Mouse (Mus musculus) right cerebral cortex, adult 2 months (tissue): ENCODE data around the gene Hic2.
A peak's percentile ranks its signal among the peaks of the same experiment; 100 is the strongest.

ENCODE experiments used
- DNase-seq, 2 experiments: peaks; one replicate each; pipeline ENCODE4 v3.0.0; 2021 to 2022; ENCODE audit warnings: low spot score in 2 of 2

Hic2 gene

DNA sequence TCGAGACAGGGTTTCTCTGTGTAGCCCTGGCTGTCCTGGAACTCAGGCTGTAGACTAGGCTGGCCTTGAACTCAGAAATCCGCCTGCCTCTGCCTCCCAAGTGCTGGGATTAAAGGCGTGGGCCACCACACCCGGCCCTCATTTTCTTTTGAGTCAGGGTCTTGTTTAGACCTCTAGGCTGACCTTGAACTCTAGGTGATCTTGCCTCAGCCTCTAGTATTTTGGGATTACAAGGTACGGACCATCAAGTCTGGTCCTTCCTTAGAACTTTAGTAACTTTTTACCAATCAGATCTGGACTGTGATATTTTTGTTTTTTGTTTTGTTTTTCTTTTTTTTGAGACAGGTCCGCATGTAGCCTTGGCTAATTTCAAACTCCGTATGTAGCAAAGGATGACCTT is 42.3 kb downstream of the Hic2 start, which contains the start of gene Tmem191c:
Tmem191c (plus strand) TSS at position 357 of the 400 bp plus-strand sequence.
- no peak for DNase-seq

DNA sequence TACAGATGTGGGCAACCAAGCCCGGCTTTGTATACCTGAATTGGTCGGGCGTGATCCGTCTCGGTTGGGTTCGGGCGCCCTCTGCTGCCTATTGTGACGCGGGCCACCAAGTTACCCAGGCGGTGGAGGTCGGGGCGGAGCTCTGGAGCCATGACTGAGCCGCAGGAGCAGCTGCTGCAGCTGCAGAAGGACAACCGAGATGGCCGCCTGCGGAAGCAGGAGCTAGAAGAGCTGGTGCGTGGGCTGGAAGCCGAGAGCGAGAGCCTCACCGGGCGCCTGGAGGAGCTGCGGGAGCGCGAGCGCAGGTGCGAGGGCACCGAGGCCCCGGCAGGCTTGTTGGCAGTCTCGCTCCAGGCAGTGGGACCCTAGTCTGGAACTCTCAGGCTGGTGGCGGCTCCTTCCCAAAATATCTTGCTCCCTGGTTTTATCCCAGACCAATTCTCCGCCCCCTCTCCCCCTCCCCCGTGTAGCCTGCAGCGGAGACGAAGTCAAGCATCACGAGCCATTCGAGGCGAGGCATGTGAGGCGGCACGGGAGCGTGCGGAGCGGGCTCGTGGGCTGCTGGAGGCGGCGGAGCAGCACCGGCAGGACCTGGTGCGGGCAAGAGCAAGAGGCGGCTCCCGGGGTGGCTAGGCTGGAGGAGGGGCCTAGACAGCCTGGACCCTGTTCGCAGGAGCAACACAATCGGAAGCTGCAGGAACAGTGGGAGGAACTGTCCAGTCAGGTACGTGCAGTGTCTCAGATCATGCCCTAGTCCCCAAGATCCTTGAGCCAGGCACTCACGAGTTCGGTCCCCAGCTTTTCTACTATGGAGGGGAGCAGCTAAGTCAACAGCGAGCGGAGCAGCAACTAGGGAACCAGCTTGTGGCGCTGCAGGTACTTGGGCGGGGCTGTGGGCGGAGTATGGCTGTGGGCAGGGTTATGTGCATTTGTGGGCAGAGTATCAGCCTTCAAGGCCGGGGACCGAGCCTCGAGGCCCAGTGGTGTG is 43.1 kb downstream of the Hic2 start:
- DNase-seq = peak; percentile 95 to 96

DNA sequence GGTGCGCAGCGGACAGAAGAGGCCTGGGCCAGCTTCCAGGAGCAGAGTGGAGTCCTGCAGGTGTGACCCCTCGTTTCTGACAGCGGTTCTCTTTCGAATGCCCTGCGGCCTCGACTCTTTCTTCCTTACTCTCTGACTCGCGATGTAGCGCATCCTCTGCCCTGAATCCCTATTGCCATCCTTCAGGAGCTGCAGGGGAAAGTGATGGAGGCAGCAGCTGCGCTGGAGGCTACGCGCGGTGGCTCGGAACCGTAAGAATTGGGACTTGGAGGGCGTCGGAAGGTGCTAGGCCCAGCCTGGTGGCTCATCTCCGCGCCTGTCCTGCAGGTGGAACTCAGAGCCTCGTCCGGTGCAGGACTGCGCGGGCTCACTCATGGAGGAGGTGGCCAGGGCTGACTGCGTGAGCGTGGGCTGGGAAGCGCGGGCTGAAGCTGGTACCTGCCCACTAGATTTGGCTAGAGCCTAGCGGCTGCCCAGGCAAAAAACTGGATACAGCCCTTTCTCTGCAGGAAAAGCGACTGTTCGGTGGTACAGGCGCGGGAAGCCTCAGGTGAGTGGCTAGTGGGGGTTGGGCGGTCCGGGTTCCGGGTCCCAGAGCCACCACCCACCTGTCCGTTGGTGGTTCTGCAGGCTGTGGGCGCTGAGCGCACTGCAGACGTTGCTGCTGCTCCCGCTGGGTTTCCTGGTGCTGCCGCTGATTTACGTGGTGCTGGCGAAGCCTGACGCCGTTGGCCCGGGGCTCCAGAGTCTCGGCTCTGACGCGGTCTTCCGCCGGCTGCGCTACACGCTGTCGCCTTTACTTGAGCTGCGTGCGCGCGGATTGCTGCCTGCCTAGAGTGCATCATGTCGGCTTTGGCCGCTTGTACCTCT is 44.2 kb downstream of the Hic2 start:
- DNase-seq = peak; percentile 68 to 79

DNA sequence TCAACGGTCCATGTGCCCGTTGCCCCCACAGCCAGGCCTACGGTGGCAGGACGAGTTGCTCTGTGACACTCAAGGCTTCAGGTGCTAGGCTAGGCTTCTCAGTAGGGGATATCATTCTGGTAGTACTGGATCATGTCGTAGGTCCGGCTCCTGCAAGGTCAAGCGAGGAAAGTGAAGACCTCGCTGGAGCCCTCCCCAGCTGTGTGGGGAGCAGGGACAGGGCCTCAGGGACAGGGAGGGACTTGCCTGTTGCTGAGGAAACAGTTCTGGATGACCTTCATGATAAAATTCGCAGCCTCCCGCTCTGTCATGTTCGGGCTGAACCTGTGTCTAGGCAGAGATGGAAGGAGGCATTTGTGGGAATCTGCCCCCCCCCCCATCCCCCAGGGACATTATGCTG is 47.1 kb downstream of the Hic2 start:
- no peak for DNase-seq

DNA sequence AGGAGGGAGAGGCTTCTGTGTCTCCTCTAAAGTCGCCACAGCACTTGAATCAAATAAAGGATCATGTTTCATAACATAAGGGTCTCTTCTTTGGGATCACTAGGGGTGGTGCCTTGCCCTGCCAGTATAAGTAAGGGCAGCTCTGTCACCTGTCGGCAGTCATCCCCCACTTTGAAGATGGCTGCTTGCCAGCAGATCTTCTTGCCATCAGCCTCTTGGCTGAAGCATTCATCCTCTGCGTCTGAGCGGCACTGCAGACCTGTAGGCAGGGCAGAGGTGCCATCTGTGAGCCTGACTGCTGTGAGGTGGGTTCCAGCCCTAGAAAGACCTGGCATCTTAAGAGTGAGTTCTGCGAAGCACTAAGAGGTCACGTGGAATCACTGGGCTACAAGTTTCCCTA is 49.8 kb downstream of the Hic2 start:
- no peak for DNase-seq

DNA sequence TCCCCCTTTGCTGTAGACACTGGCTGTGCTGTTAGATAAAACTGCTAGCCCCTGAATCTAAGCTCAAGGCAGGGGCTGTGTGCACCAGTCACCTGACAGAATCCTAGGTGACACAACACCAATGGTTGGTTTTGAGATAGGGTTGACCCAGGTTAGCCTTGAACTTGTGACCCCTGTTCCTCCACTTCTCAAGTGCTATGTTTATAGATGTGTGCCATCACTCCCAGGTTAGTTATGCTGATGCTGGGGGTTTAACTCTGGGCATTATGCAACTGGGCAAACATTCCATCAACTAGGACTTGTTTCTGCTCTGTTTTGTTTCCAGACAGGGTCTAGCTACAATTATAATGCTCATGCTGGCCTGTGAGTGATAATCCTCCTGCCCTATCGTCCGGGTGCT is 53.7 kb downstream of the Hic2 start:
- no peak for DNase-seq

DNA sequence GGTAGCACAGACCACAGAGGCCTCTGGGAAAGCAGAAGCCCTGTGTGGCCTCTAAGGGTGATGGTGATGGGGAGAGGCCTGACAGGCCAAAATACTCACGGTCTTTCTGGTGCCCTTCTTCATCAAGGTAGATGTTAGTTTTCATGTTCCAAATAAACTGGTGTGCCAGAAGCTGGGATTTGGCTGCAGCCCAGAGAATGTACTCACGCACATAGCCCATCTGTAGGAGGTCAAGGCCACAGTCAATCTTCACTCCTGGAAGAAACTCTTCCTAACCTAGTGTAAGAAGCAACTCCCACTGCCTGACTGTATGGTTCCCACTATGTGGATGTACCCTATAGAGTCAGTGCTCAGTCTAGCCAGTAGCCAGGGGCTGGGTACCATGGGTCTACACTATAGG is 57.6 kb downstream of the Hic2 start:
- DNase-seq = no peak

DNA sequence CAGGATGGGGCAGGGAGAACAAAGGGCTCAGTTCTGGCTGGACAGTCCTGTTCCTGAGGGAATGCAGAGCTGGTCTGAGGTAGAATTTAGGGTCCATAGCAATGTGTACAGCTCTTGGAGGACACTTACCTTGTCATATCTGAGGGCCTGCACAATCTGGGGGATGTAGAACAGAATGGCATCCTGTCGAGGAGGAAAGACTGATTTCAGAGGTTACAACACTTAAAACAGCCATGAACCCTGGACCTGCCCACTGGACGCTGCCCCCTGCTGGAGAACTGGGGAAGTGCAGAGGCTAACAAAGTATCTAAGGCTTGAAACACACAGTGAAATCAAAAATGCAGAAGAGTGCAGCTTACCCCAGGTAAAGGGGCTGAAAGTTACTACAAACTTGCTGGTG is 59.4 kb downstream of the Hic2 start:
- peak; percentile 59 to 75 for DNase-seq

DNA sequence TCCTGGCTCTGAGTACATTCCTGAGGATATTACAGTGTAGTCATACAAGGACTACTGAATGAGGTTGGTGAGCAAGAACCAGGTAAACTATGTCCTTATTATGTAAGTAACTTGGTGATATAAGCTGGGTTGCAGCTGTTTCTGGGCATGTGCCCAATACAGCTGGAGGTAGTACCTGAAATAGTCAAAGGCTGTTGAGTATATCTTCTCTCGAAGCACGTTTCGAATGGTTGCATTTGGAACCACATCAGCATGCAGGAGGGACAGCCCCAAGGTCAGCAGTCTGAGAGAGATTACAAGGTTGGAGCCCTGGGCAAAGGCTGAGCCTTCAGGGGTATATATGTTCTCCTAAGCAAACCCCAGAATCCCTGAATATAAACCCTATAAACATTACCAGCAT is 67.4 kb downstream of the Hic2 start:
- DNase-seq = no peak

DNA sequence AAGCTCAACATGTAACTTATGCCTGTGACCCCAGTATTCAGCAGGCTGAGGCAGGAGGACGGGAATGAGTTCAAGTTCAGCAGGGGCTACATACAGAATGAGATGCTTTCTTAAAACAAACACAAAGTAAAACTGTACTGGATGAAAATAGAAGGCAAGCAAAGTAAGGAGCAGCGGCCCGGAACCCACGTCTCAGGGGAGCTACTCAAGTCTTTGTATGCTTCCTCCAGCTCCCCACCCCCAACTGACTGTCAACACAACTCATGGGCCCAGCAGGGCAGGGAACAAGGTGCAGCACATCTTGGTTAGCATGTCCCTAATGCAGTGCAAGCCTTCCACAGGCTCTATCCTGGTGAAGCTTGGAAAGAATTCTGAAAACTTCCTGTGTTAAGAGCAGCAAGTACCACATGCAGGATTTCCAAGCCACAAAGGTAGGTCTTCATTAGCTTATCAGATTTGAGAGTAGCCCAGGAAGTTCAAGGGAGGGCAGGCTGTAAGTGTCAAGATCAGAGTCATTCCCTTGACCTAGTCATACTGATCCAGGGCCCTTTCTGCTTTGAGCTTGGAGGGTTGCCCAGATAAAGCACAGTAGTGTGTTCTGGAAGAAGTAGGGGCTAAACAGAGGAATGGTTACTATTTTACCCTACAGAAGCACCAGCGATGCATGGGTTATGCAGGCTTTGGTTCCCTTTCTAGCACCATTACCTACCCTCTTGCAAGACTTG is 70.3 kb downstream of the Hic2 start:
- DNase-seq = no peak

DNA sequence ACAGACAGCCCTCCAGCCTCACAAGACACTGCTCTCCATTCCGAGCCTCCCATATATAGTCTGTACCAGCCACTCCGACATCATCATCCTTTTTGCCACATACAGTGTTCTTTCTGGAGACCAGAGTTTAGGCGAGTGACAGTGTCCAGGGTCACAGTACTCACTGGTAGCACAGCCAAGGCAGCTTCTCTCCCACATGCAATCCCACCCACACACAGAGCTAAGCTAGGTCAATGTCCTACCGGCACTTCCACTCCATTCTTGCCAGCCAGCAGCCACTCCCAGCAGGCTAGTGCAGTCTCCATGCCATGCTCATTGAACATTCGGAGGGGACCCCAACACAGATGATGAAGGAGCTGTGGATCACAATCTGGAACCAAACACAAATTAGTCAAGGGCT is 74.1 kb downstream of the Hic2 start:
- DNase-seq = no peak

DNA sequence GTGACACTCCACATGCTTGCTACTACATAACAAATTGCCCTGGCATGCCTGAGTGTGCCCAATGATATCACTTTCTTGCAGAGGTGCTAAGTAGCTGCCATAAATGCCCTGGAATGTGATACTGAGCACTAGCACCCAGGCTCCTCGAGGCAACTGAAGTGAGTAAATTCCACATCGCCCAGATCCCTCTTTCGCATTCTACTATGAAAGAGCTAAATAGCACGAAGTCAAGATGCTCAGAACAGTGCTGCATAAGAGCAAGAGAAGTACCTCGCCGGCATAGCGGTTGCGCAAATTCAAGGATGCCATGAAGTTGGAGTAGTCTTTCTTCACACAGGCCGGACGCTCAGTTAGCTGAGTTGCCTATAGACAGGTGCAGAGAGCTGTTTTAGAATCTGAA is 75.7 kb downstream of the Hic2 start:
- DNase-seq = no peak

DNA sequence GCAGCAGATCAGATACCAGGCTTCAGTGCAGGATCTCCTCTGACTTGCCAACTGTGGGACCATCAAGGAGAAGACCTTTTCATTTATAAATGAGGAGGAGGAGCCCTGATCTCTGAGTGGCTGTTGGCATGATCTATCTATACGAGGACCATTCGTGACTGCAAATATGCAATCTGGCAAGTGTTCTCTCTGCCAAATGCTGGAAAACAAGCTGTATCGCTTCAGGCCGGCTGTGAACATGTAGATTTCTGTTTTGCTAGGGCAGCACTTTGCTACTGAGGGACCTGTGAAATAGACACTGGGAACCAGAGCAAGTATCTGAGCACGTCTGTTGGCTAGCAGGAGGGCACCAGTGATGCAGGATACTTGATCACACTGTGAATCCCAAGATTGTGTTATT is 79.2 kb downstream of the Hic2 start:
- no peak for DNase-seq
